Mouse (Mus musculus) T-helper 2 cell (primary cell): ENCODE data around the gene Tmem135.

Source experiments
- in situ Hi-C: fragments of 300-600 bp; cut with MboI, MseI; formaldehyde crosslinking; loops from one replicate; pipeline ENCODE4 v1.15.1; 2025; ENCODE audit warnings: high pct_unique_total_duplicates

Gene Tmem135

GRCm38 (mm10) chr7:89126063-89126882, 277.7 kb downstream of the Tmem135 start:
- in situ Hi-C loops, result no loop called here

GRCm38 (mm10) chr7:89116261-89116664, 287.8 kb downstream of the Tmem135 start:
- in situ Hi-C loops, result no loop called here

- in situ Hi-C loops, result no loop called here
Measured at GRCm38 (mm10) chr7:89115633-89116032, 288.4 kb downstream of the Tmem135 start.

- in situ Hi-C loops, result no loop called here
Measured at GRCm38 (mm10) chr7:89106421-89106820, 297.6 kb downstream of the Tmem135 start.

- in situ Hi-C loops, result no loop called here
Measured at GRCm38 (mm10) chr7:89099756-89100155, 304.3 kb downstream of the Tmem135 start.
